Mouse (Mus musculus) c-Kit-negative CD71-positive TER-119-positive erythroid progenitor cells, embryonic 14.5 days (primary cell): ENCODE results near the gene Anapc15.

Source experiments
- DNase-seq: peaks from one replicate; pipeline ENCODE4 v3.0.0-alpha.2; 2013; ENCODE audit warnings: low read depth, low spot score

Gene Anapc15

DNA sequence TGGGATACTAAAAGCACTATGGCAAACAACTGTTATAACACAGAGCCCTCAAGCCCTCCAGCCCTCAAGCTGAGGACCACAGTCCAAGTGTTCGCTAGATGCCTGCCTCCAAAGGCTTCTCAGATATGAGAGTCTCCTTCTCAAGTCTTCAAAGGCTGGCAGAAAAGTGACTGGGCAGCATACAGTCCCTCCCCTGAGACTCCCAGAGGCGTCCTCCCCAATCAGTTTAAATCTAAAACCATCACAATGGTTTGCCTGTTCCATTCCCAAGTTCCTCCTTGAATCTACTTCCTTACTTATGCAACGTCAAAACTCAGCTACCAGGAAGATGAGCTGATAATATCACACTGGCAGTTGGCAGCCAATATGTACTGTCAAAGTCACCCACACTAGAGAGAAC is at the start of gene Anapc15:
Gene Anapc15, plus strand, starts transcription at position 301 of the 400 bp plus-strand sequence.
- DNase-seq, result no peak

DNA sequence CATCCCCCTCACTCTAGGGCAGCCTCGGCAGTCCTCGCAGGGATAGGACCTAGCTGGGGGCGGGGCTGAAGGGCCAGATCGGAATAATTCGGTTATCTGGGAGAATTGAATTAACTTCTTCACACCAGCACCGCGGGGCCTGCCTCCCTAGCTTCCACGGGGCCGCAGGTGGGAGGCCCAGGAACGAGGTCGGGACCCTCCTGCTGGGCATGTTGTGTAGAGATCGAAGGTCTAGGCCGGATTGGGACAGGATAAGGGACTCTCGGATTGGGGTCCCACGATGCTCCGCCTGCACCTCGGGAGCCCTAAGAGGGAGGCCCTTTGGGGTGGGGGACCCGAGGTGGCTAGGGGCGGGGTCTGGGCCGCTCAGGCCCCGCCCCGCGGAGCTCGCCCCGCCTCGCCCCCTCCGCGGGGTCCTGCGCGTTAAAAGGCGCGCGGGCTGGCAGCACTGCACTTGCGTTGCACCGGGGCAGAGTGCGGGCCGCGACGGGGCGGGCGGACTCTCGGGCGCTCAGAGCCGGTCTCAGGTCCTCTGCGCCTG is 45.6 kb upstream of the Anapc15 start, which contains the start of gene Phox2a:
Gene Phox2a, plus strand, starts transcription at position 453 of the 541 bp plus-strand sequence.
- no peak for DNase-seq

DNA sequence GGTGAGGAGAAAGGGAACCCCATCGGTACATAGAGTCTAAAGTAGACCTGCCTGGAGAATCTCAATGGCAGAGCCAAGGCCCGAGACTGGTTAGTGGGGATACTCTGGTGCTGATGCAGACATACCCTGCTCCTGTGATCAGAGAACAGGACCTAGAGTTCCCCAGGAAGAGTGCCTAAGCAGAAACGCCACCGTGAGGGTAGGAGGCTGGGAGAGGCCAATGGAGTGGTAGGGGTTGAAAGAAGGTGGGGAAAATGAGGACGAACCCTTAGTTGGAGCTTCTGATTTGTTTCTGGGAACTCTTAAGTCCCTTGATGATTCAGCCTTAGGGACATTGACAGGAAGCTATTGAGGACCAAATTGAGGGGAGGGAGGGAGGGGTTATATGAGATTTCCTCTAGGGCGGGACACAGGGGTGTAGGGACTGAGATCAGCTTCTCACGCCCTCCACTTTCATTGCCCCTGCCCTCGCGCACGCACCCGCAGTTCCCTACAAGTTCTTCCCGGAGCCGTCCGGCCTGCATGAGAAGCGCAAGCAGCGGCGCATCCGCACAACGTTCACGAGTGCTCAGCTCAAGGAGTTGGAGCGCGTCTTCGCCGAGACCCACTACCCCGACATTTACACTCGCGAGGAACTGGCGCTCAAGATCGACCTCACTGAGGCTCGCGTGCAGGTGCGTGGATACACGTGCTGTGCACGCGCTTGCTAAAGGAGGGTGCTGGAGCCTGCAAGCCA is 43.1 kb upstream of the Anapc15 start:
- DNase-seq, result no peak

DNA sequence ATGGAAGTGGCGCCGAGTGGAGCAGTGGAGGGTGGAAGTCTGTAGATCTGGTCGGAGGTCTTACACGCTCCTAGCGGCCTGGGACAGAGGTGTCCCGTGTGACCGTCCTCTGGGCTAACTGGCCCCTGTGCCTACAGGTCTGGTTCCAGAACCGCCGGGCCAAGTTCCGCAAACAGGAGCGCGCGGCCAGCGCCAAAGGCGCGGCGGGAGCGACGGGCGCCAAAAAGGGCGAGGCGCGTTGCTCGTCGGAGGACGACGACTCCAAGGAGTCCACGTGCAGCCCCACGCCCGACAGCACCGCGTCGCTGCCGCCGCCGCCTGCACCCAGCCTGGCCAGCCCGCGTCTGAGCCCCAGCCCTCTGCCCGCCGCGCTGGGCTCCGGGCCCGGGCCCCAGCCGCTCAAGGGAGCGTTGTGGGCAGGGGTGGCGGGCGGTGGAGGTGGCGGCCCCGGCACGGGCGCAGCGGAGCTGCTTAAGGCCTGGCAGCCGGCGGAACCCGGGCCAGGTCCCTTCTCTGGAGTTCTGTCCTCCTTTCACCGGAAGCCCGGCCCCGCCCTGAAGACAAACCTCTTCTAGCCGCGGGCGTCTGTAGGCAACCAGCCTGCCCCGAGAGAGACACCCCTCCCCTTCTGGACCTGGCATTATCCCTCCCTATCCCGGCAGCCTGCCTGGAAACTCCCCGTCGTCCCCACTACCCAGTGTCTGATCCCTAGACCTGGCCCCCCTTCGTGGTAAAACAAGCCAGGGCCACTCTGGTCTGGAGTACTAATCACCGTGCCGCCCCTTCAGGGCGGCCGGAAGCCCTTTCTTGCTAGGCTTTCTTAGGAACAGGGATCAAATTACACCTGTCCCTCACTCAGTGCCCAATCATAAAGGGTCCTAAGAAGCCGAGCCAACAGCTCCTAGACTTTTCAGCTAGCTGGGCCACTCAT is 41.7 kb upstream of the Anapc15 start:
- no peak for DNase-seq

DNA sequence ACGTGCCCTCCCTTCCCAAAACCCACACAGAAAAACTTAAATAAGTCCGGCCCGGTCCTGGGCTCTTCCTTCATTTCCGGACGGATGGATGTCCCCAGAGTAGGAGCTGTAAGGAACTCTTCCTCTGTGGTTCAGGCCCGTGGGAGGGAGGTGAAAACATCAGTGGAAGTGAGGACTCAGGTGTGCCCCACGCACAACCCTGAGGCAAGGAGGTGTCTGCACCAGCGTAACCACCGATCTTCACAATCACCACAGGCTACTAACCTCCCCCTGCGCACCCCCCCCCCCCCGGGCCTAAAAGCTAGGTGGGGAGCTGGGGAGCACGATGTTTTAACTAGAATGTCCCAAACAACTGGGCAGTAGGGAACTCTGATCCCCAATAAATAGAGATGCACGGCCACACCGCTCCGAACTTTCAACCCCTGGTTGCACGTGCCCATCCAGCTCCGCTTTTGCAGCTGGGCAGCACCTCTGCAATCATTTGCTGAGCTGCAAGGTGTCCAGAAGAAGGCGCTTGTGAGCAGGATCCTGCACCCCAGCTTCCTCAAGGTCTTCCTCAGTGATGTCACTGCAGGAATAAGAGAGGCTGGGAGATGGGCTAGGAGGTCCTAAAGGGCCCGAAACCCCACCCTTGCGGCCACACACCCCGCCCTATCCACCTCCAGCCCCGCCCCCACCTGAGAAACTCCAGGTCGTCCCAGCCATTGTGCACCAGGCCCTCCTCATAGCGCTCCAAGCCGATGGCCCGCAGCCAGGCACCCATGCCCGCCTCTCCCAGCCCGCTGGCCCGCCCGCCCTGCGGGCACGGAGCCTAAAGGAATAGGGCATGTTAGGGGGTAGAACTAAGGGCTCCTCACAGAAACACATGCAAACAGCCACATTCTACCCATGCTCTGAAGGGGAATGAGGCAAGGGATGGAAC is 40.4 kb upstream of the Anapc15 start:
- no peak for DNase-seq

DNA sequence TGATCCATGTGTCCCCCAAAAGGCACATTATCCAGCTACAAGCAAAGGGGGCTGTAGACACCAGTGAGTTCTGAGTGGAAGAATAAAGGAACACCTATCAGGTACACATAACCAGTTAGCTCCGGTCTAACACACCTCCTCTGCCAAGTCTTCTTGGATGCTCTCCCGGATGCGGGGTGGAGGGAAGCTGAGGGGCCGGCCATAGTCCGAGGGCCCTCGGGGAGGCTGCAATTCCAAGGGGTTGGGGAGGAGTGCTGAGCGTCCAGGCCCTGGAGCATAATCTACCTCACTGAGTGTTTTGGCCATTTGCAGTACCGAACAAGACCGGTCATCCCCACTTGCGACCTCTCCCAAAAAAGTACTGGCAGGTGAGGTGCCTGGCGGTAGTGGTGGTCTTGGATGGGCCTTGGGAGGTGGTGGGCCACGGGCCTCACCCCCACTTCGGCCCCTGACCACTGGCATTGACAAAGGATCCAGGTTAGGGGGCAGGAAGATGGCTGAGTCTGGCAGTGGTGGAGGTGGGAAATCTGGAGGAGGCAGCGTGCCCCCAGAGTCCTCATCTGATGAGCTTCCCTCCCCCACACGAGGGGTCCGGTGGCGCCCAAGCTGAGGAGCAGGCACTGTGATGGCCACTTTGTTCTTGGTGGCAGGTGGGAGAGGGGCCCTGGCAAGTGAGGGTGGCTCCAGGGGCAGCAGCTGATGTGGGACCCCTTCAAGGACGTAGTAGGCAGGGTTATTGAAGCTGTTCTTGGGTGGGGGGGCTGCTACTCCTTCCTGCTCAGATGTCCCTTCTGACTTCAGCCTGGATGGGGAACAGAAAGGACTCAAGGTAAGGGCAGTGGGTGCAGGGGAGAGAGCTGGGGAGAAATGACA is 39.5 kb upstream of the Anapc15 start:
- DNase-seq, result no peak

DNA sequence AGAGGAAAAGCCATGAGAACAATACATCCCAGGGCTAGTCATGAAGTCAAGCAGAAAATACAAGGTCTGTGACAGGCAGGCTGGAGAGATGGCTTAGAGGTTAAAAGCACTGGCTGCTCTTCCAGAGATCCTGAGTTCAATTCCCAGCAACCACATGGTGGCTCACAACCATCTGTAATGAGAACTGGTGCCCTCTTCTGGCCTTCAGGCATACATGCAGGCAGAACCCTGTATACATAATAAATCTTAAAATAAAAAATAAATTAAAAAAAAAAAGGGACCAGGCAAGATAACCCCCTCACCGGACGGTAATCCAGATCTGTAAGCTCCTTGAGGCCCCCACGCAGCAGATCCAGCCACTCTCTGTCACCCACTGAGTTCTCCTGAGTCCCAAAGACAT is 33.1 kb upstream of the Anapc15 start:
- no peak for DNase-seq

DNA sequence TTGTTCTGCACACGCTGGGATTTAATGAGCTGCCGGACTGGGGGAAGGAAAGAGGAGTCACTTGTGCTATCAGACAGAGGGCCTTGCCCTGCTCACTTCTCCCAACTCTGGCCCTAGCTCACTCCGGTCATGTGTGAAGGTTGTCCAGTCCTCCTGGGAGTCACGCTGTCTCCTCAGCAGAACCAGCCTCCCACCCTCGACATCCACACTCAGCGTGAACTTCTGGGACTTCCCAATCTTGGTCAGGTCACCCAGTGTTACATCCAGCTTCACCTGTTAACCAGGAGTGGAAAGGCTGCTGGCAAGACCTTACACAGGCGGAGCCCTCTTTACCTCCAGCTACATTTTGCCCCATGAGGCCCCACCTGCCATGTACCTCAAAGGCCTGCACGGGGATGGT is 32.1 kb upstream of the Anapc15 start:
- no peak for DNase-seq

DNA sequence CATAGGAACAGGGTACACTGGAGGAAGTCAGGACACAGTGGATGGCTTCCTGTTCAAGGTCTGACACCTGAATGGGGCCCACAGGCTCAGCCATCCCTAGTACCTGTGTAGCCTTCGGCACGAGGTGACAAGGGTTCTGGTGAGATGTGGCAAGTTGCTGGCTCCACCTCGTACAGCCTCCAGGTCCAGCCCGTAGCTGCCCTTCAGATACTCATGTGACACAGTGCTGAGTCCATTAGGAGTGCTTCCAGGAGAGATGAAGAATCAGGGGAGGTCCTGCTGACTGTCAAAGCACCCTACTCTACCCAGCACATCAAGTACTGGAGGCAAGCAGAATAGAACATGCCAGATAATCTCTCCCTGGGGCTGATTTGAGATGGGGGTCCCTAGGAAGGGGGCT is 31.1 kb upstream of the Anapc15 start:
- DNase-seq, result no peak

DNA sequence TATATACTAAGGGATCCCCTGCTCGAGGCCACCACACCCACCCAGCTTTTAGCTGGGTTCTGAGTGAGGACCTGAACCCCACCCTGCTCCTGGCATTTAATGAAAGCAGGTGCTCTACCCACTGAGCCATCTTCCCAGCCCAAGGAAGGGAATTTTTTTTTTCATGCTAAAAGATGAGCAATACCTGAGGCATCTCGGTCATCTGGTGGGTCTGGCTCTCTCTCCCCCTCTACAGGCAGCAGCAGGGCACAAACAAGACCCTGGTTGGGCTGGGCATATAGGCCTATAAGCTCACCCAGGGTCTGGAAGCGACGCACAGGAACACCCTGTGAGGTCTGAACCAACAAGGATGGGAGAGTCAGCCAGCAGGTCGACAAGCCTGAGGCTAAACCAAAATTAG is 30.2 kb upstream of the Anapc15 start:
- DNase-seq, result no peak

DNA sequence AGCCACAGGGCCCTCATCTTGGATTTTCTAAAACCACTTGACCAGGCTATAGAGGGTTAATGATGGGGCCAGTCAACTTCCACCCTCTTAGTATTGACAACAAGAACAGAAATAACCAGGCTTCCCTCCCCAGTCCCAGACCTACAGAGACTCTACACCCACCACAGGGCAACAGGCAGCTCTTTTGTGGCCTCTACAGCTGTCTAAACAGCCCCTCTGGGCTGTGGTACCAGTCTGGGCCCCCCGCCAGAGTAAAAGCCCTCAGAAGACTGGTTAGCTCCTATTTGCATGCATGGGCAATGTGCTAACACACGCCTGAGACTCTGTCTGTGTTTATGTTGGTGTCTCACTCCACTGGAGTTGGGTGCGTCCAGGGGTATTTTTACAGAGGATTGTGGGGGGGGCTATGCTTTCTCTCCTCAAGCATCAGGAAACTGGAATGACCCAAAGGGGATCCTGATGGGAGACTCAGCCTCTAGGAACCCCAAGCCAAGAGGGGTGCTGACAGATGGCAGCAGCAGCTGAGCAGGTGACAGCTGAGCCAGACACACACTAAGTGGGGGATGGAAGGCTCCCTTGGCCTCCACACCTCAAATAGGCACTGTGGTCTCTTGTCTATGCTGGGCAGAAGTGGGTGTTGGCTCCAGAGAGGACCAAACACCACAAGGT is 29.5 kb upstream of the Anapc15 start:
- DNase-seq, result no peak

DNA sequence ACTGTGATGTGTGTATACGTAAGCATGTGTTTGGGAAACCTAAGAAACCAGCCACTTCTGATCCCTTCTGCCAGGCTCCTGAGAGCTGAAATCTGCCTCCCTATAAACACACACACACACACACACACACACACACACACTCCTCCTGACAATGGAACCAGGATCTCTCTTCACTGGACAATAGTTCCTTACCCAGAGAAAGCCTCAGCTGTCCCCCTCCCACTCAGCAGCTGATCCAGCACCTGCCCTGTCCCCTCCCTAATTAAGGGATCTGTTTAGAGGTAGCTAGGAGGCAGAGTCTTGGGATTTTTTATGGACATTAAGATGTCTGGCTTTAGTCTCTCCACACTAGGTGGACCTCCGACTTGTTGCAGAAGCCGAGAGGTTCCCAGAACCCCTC is 28.6 kb upstream of the Anapc15 start:
- DNase-seq, result no peak

DNA sequence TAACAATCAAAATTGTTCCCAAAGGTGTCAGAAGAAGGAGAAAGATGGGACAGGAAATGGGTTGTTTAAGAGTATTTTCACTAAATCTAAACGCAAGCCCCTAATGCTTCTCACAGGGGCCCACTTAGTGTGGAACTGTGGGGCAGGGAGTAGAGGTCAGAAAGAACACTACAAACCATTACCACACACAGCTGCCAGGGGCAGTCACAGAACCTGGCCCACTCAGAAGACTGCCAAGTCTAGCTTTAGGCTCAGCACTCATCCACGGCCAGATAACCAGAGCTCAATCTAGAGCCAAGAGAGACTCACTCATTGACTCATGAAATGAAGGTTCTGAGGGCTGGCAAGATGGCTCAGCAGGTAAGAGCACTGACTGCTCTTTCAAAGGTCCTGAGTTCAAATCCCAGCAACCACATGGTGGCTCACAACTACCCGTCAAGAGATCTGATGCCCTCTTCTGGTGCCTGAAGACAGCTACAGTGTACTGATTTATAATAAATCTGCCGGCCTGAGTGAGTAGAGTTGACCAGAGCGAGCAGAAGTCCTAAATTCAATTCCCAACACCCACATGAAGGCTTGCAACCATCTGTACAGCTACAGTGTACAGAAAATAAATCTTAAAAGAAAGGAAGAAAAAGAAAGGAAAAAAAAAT is 27.9 kb upstream of the Anapc15 start:
- DNase-seq, result no peak

DNA sequence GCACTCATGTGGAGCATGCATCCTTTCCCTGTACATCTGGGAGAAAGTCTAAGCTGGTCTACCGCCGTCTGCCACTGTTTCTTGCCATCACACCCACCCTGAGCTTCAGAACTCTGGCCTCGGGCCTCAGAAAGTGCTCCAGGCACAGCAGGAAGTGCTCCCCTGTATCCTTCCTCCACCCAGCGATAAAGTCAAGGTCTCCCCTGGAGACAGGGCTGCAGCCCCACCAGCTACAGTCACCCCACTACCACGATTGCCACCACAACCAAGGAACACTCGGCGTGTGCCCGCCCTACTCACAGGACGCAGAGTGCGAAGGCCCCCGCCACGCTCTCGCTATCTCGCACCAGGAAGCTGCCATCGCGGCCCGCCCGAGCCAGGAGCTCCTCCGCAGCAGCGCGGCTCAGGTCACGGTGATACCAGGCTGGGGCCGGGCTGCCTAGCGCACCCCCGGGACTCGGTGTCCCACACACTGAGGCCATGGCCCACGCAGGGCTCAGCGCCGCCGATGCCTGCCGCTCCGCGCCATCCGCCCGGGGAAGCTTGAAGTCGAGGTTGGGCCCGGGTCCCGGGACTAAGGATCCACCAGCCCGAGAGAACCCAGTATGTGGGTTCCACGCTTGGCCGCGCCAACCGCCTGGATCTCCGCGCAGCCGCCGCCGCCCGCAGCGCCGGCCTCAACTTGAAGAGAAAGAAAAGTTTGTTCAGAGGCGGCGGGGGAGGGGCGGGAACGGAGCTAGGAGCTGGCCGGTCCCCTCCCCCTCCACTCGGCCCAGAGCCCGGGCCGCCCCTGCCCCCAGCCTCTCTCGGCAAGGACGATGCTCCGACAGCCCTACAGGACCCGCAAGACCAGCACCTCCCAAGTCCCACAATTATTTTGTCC is 27.0 kb upstream of the Anapc15 start:
- DNase-seq, result no peak

DNA sequence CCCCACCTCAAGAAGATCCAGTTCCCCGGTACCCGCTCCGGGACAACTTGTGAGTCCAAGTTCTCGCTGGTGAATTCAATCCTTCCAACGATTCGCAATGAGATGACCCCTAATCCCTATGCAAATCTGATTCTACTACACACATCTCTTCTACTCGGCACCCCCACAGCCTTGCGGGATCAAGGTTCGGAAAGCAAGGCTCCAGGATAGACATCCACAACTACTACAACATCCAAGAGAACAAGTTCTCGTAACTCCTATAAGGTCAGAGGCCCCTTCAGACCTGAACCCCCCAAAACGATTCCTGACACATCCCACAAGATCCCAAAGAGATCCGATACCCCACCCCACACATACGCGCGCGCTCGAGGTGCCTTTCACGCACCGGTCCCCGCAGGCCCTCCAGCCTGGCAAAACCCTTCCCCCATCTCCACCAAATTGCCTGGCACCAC is 26.3 kb upstream of the Anapc15 start:
- no peak for DNase-seq

DNA sequence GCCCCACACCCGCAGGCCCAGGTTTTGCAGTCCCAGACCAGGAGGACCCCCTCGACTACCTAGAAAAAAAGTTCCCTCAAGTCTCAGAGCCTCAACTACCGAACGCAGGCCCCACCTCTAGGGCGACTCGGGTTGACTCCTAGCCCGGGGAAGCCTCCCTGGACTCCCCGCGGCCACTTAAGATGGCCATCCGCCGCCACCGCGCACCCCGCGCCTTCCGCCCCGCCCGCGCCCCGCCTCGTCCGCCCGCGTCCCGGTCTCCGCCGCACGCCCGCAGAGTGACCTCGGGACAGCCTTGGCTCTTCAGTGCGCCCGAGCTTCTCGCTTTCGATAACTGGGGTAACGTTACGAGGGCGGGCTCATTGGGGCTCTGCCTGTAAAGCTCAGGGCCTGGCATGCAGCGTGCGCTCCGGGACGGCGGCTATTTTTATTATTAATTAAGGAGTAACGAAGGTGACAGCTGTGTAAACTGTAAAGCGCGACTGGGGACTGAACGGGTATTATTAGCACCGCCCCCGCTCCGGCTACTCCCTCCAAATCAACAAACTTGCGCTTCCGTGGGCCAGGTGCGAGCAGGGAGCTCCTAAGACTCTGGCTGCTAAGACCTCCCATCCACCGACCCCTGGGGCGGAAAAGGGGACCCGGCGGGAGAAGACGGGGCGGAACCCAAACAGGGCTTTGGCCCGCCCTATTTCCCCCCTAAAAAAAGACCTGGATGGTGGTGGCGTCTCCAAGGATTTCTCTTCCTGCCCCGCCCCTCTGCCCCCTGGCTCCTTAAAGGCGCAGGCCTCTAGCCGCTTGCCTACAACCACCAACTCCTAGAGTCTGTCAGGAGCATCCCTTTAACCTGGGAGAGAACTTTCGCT is 25.7 kb upstream of the Anapc15 start, which contains the start of gene Inppl1:
Gene Inppl1, minus strand, starts transcription at position 624 of the 866 bp plus-strand sequence.
- no peak for DNase-seq

DNA sequence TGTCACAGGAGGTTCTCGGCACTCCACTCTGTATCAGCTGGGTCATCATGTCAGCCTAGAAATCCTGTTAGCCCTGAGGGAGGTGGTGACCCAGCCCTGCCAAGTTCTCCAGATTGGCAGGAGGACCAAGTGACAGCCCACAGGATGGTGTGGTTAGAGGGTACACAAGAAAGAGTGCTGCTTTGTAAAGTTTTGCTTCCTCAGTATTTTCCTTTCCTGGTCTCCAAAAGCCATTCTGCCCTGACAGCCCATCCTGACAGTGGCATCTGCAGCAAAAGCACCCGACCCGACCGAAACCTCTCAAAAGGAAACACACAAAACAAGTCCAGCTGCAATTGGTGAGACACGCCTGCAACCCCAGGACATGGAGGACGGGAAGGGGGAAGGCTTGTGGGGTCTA is 19.3 kb upstream of the Anapc15 start:
- no peak for DNase-seq
